Mouse (Mus musculus) heart, adult 2 months (tissue): ENCODE measurements around the gene Stpg3.

Experiments
- CTCF ChIP-seq: fragments of 200-600 bp; IDR thresholded peaks from 2 replicates; pipeline ENCODE4 v1.8.1; 2022; ENCODE audit warnings: antibody characterized with exemption, mild to moderate bottlenecking, moderate library complexity
- EP300 ChIP-seq: fragments of 200-500 bp; IDR thresholded peaks from 2 replicates; pipeline ENCODE4 v1.6.1; 2011; ENCODE audit warnings: low read depth, low read length, control low read depth; ENCODE audit not compliant: insufficient read depth
- POLR2A ChIP-seq: fragments of 200-500 bp; IDR thresholded peaks from 2 replicates; pipeline ENCODE4 v1.6.1; 2011; ENCODE audit warnings: mild to moderate bottlenecking, low read depth, low read length, control low read depth; ENCODE audit not compliant: insufficient read depth

GRCm38 (mm10) chr2:25246183-25247072, 32.0 kb upstream of the Stpg3 start, which contains the start of gene AL732309.1:
- TF ChIP-seq POLR2A (no peak), CTCF (no peak), EP300 (no peak)
